ENCODE assay signal across 23 mouse cellular contexts in genomic region chr5:84519836-84520235, GRCm38 (mm10).
"Had no signal": no experiment of that assay in that cellular context is flagged by ENCODE, and none has a peak within 500 bp of the region (broad histone marks: within the 10 kb centered on the region; RNA-seq: fewer than 3 reads in every experiment).

No protein-coding gene starts in this region.

- H3K9me3 ChIP-seq: limb, embryonic 12.5 days; liver, embryonic 13.5 days; megakaryocyte, embryonic 14.5 days; midbrain, embryonic 10.5 days; neural tube, embryonic 12.5 days; neural tube, embryonic 15.5 days; stomach, embryonic 15.5 days had no signal

- H3K4me1 ChIP-seq: limb, embryonic 12.5 days; liver, embryonic 13.5 days; megakaryocyte, embryonic 14.5 days; midbrain, embryonic 10.5 days; neural tube, embryonic 12.5 days; neural tube, embryonic 15.5 days; stomach, embryonic 15.5 days had no signal

- H3K4me3 ChIP-seq: layer of hippocampus, adult 2 months; left cerebral cortex, adult 2 months; limb, embryonic 12.5 days; liver, embryonic 13.5 days; megakaryocyte, embryonic 14.5 days; midbrain, embryonic 10.5 days; neural tube, embryonic 12.5 days; neural tube, embryonic 15.5 days; stomach, embryonic 15.5 days had no signal

- DNase-seq: kidney, adult 18-20 months; kidney, adult 9 months; kidney, postnatal 14 days; layer of hippocampus, postnatal 36 days; liver, embryonic 13.5 days; lung, adult 2 months; lung, postnatal 36 days; midbrain, embryonic 14.5 days; right cerebral cortex, adult 18-20 months; right cerebral cortex, postnatal 14 days; right cerebral cortex, postnatal 4 days; thymus, adult 18-20 months; thymus, postnatal 36 days had no signal

- H3K9ac ChIP-seq: limb, embryonic 12.5 days; liver, embryonic 13.5 days; neural tube, embryonic 12.5 days; neural tube, embryonic 15.5 days; stomach, embryonic 15.5 days had no signal

- H3K27me3 ChIP-seq: limb, embryonic 12.5 days; liver, embryonic 13.5 days; megakaryocyte, embryonic 14.5 days; neural tube, embryonic 12.5 days; neural tube, embryonic 15.5 days; stomach, embryonic 15.5 days had no signal

- H3K27ac ChIP-seq: layer of hippocampus, adult 2 months; left cerebral cortex, adult 2 months; limb, embryonic 12.5 days; liver, embryonic 13.5 days; midbrain, embryonic 10.5 days; neural tube, embryonic 12.5 days; neural tube, embryonic 15.5 days; stomach, embryonic 15.5 days had no signal

- H3K4me2 ChIP-seq: limb, embryonic 12.5 days; liver, embryonic 13.5 days; neural tube, embryonic 12.5 days; neural tube, embryonic 15.5 days; stomach, embryonic 15.5 days had no signal

- ATAC-seq: intestine, embryonic 16.5 days; lung, postnatal 0 days had no signal

- H3K36me3 ChIP-seq: limb, embryonic 12.5 days; liver, embryonic 13.5 days; midbrain, embryonic 10.5 days; neural tube, embryonic 12.5 days; neural tube, embryonic 15.5 days; stomach, embryonic 15.5 days had no signal
